Mouse (Mus musculus): Measurements from ENCODE around the gene Aldh1a1. TPM values are rescaled to one million over a fixed set of nuclear protein-coding genes. Genes with fewer than 3 reads are reported as not detected.
"Not testable (repeated sequence)": the region's sequence is repeated elsewhere in the genome, so short reads cannot be mapped to it uniquely, and the experiment has no call there.

Aldh1a1 gene
- total RNA-seq, 2 experiments from 2014 or later = 46.7 to 139 TPM

DNA sequence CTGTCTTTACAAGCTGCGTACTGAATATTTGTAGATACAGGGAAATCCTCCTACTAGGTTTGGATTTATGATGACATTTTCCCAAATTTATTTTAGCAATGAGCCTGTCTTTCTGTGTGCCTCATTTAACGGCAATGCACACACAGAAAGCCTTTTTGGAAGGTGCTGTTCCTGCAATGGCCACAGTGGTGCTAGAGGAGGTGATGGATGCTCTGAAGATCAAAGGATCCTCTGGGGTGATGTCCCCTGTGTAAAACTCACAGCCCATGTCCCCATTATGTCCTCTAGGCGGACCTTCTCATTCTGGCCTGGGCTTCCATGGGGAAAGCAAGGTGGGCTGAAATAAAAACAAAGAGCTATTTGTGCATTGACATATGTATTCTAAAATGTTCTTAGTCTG is 151.8 kb downstream of the Aldh1a1 start:
- no peak for ATAC-seq (replicated peaks; ENCODE audit: low FRiP score, poor library complexity, severe bottlenecking)

DNA sequence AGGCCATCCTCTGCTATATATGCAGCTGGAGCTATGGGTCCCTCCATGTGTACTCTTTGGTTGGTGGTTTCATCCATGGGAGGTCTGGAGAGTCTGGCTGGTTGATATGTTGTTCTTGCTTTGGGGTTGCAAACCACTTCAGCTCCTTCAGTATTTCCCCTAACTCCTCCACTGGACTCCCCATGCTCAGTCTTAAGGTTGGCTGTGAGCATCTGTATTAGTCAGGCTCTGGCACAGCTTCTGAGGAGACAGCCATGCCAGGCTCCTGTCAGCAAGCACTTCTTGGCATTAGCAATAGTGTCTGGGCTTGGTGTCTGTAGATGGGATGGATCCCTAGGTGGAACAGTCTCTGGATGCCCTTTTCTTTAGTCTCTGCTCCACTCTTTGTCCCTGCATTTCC is 155.0 kb downstream of the Aldh1a1 start:
- not testable (repeated sequence) for ATAC-seq (replicated peaks; ENCODE audit: low FRiP score, poor library complexity, severe bottlenecking)

GRCm38 (mm10) chr19:20650008-20650407 is 157.5 kb downstream of the Aldh1a1 start:
- ATAC-seq (replicated peaks; ENCODE audit: low FRiP score, poor library complexity, severe bottlenecking) = no peak

- no peak for ATAC-seq (replicated peaks; ENCODE audit: low FRiP score, poor library complexity, severe bottlenecking)
These were observed 160.7 kb downstream of the Aldh1a1 start for GRCm38 (mm10) chr19:20653082-20653676.

- no peak for ATAC-seq (replicated peaks; ENCODE audit: low FRiP score, poor library complexity, severe bottlenecking)
These were observed 161.8 kb downstream of the Aldh1a1 start for GRCm38 (mm10) chr19:20654141-20654873.

- no peak for ATAC-seq (replicated peaks; ENCODE audit: low FRiP score, poor library complexity, severe bottlenecking)
These were observed 185.3 kb downstream of the Aldh1a1 start for GRCm38 (mm10) chr19:20677697-20678355.

Other genes starting within 250 kb of the Aldh1a1 start
- gene Anxa1, start 101.8 kb upstream of the Aldh1a1 start, total RNA-seq (2015; ENCODE audit: low replicate concordance) = 617 and 762 TPM in 2 replicates
- gene Anxa1, start 101.8 kb upstream of the Aldh1a1 start, total RNA-seq (2017; ENCODE audit: low replicate concordance) = 402 and 528 TPM in 2 replicates
- gene Aldh1a7, start 234.8 kb downstream of the Aldh1a1 start, total RNA-seq (2015; ENCODE audit: low replicate concordance) = 6.7 and 12.1 TPM in 2 replicates
- gene Aldh1a7, start 234.8 kb downstream of the Aldh1a1 start, total RNA-seq (2017; ENCODE audit: low replicate concordance) = 4.7 and 5.4 TPM in 2 replicates